25 mouse cellular contexts compared by ENCODE assay signal in the genomic region with DNA sequence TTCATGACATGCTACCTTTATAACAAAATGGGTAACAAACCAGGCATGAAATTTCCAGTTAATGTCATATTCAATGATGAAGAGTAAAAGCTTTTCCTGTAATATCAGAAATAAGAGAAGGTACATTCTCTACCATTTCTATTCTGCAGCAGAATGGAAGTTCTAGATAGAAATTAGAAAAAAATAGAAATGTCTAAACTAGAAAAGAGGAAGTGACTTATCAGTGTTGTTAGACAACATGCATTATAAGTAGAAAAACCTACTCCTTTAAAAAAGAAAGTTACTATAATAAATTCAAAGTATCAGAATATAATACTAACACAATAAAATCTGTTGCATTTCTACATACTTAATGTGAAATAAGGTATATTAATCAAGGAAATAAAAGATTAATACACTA.
"Had no signal": no experiment of that assay in that cellular context is flagged by ENCODE, and none has a peak within 500 bp of the region (broad histone marks: within the 10 kb centered on the region; RNA-seq: fewer than 3 reads in every experiment).

No protein-coding gene starts in this region.

- H3K36me3 ChIP-seq: forebrain, embryonic 12.5 days; forebrain, embryonic 15.5 days had no signal

- ATAC-seq: forebrain, embryonic 13.5 days; forebrain, embryonic 14.5 days; forebrain, embryonic 15.5 days; forebrain, embryonic 16.5 days; forebrain, postnatal 0 days had no signal

- DNase-seq: cerebellum, postnatal 10 days; cerebellum, postnatal 14 days; cerebellum, postnatal 25 days; cerebellum, postnatal 36 days; embryo, embryonic 11 days; forebrain, postnatal 0 days; gastrocnemius, adult 2 months; gastrocnemius, postnatal 10 days; gastrocnemius, postnatal 14 days; gastrocnemius, postnatal 25 days; gastrocnemius, postnatal 36 days; heart, adult 18-20 months; heart, adult 2 months had no signal

- H3K4me2 ChIP-seq: embryonic facial prominence, embryonic 12.5 days; embryonic facial prominence, embryonic 13.5 days; embryonic facial prominence, embryonic 15.5 days; forebrain, embryonic 12.5 days; forebrain, embryonic 13.5 days; forebrain, embryonic 15.5 days had no signal

- H3K4me1 ChIP-seq: embryonic facial prominence, embryonic 10.5 days; embryonic facial prominence, embryonic 12.5 days; embryonic facial prominence, embryonic 13.5 days; embryonic facial prominence, embryonic 15.5 days; forebrain, embryonic 10.5 days; forebrain, embryonic 12.5 days; forebrain, embryonic 13.5 days; forebrain, embryonic 15.5 days; heart, embryonic 10.5 days had no signal

- H3K27ac ChIP-seq: embryonic facial prominence, embryonic 10.5 days; embryonic facial prominence, embryonic 12.5 days; embryonic facial prominence, embryonic 13.5 days; embryonic facial prominence, embryonic 15.5 days; forebrain, embryonic 10.5 days; forebrain, embryonic 12.5 days; forebrain, embryonic 13.5 days; forebrain, embryonic 15.5 days; gastrocnemius, adult 2 months; heart, adult 2 months; heart, embryonic 10.5 days had no signal

- H3K4me3 ChIP-seq: embryonic facial prominence, embryonic 10.5 days; embryonic facial prominence, embryonic 12.5 days; embryonic facial prominence, embryonic 13.5 days; embryonic facial prominence, embryonic 15.5 days; erythroblast, embryonic 14.5 days; forebrain, embryonic 10.5 days; forebrain, embryonic 12.5 days; forebrain, embryonic 13.5 days; forebrain, embryonic 15.5 days; gastrocnemius, adult 2 months; heart, adult 2 months; heart, embryonic 10.5 days had no signal

- H3K9me3 ChIP-seq: embryonic facial prominence, embryonic 10.5 days; embryonic facial prominence, embryonic 12.5 days; embryonic facial prominence, embryonic 13.5 days; embryonic facial prominence, embryonic 15.5 days; forebrain, embryonic 10.5 days; forebrain, embryonic 12.5 days; forebrain, embryonic 13.5 days; forebrain, embryonic 15.5 days; heart, embryonic 10.5 days had no signal

- H3K27me3 ChIP-seq: embryonic facial prominence, embryonic 12.5 days; embryonic facial prominence, embryonic 13.5 days; embryonic facial prominence, embryonic 15.5 days; forebrain, embryonic 12.5 days; forebrain, embryonic 13.5 days; forebrain, embryonic 15.5 days had no signal

- H3K9ac ChIP-seq: embryonic facial prominence, embryonic 12.5 days; embryonic facial prominence, embryonic 13.5 days; embryonic facial prominence, embryonic 15.5 days; forebrain, embryonic 12.5 days; forebrain, embryonic 13.5 days; forebrain, embryonic 15.5 days; forebrain, postnatal 0 days had no signal
